Mouse (Mus musculus): ENCODE results near the gene Zbtb2. TPM values are rescaled to one million over a fixed set of nuclear protein-coding genes. Genes with fewer than 3 reads are reported as not detected.

The Zbtb2 gene
- total and polyA plus RNA-seq, 3 experiments, result 6.1 to 11.4 (median 11.1) TPM

GRCm38 (mm10) chr10:4327716-4328115, 60.2 kb downstream of the Zbtb2 start:
- H3K9me3 ChIP-seq (replicated peaks; ENCODE audit: low read length), result peaks cover 2% of the 10 kb centered on the region
- H3K27me3 ChIP-seq (replicated peaks), result no peaks in the 10 kb centered on the region
- H3K79me2 ChIP-seq (replicated peaks; ENCODE audit: control insufficient read depth, extremely low read depth, insufficient read depth, poor library complexity, severe bottlenecking), result no peaks in the 10 kb centered on the region
- no peak overlapping the region for H3K27ac ChIP-seq (ENCODE audit: insufficient read depth, low read depth)
- no peak overlapping the region for H3K4me3 ChIP-seq (replicated peaks in 1 of 3; ENCODE audit: low read depth in 2 of 3, low read length in 2 of 3, poor library complexity in 1 of 3)
- in situ Hi-C loops (cut with MboI; ENCODE audit: low pct_ligation_motif_present, low pct_unique_long_range_greater_than_20kb, low sequenced_read_pairs) (loop anchor here (25.0 kb wide), 2 partner anchors 240 to 790 kb away; partner anchors contain the start of gene Iyd), dilution Hi-C loops (cut with MboI; ENCODE audit: extremely low pct_ligation_motif_present, extremely low pct_unique_long_range_greater_than_20kb, low sequenced_read_pairs) (no loop called here)
- peaks cover 0 to 4% of the 10 kb centered on the region in 2 experiments; a peak in 2 of 4 replicates for H3K4me1 ChIP-seq (ENCODE audit: control insufficient read depth in 1 of 2, insufficient read depth in 2 of 2)
- TF ChIP-seq RCOR1 (conservative IDR thresholded peaks at IDR 0.05; ENCODE audit: low read depth, low read length), result no peak
- no peak for TF ChIP-seq MXI1 (IDR thresholded peaks at IDR 0.05; ENCODE audit: low read depth, low read length)
- TF ChIP-seq EP300 (IDR thresholded peaks at IDR 0.05; ENCODE audit: low read length), result no peak
- TF ChIP-seq BHLHE40 (IDR thresholded peaks at IDR 0.05; ENCODE audit: low read depth, low read length), result no peak
- no peak for TF ChIP-seq ETS1 (conservative IDR thresholded peaks at IDR 0.05; ENCODE audit: low read depth, low read length)
- no peak for TF ChIP-seq TCF12 (IDR thresholded peaks at IDR 0.05; ENCODE audit: low read depth, low read length)
- TF ChIP-seq POLR2A (IDR thresholded peaks at IDR 0.05; ENCODE audit: low read depth, low read length), result no peak
- TF ChIP-seq USF2 (conservative IDR thresholded peaks at IDR 0.05; ENCODE audit: low read depth, low read length), result no peak
- TF ChIP-seq SIN3A (IDR thresholded peaks at IDR 0.05; ENCODE audit: low read length), result no peak
- no peak for TF ChIP-seq ZNF384 (IDR thresholded peaks at IDR 0.05; ENCODE audit: low read depth, low read length)
- no peak for TF ChIP-seq MYC (IDR thresholded peaks at IDR 0.05; ENCODE audit: low read depth, low read length)
- no peak overlapping the region for H3K4me2 ChIP-seq (ENCODE audit: insufficient read depth, low read depth, poor library complexity, severe bottlenecking)
- H3K9ac ChIP-seq (ENCODE audit: insufficient read depth, low read depth), result no peak overlapping the region
- H3K36me3 ChIP-seq (replicated peaks in 1 of 2; ENCODE audit: control insufficient read depth in 1 of 2, insufficient read depth in 1 of 2, low read length in 1 of 2), result no peaks in the 10 kb centered on the region
- no peak for DNase-seq (ENCODE audit: extremely low read depth)

GRCm38 (mm10) chr10:4325562-4325961, 62.3 kb downstream of the Zbtb2 start:
- Histone ChIP-seq H3K79me2 (replicated peaks; ENCODE audit: control insufficient read depth, extremely low read depth, insufficient read depth, poor library complexity, severe bottlenecking) (no peaks in the 10 kb centered on the region), H3K27ac (ENCODE audit: insufficient read depth, low read depth) (no peak overlapping the region), H3K27me3 (replicated peaks) (no peaks in the 10 kb centered on the region), H3K4me1 (ENCODE audit: control insufficient read depth in 1 of 2, insufficient read depth in 2 of 2) (peaks cover 0 to 7% of the 10 kb centered on the region in 2 experiments; a peak in 1 of 4 replicates), H3K9me3 (replicated peaks; ENCODE audit: low read length) (peaks cover 2% of the 10 kb centered on the region), H3K4me3 (replicated peaks in 1 of 3; ENCODE audit: low read depth in 2 of 3, low read length in 2 of 3, poor library complexity in 1 of 3) (no peak overlapping the region), H3K9ac (ENCODE audit: insufficient read depth, low read depth) (no peak overlapping the region), H3K4me2 (ENCODE audit: insufficient read depth, low read depth, poor library complexity, severe bottlenecking) (no peak overlapping the region), H3K36me3 (replicated peaks in 1 of 2; ENCODE audit: control insufficient read depth in 1 of 2, insufficient read depth in 1 of 2, low read length in 1 of 2) (no peaks in the 10 kb centered on the region)
- in situ Hi-C loops (cut with MboI; ENCODE audit: low pct_ligation_motif_present, low pct_unique_long_range_greater_than_20kb, low sequenced_read_pairs), result loop anchor here (25.0 kb wide), 2 partner anchors 238 to 788 kb away; partner anchors contain the start of gene Iyd
- TF ChIP-seq POLR2AphosphoS2 (IDR thresholded peaks at IDR 0.05; ENCODE audit: low read depth, low read length) (no peak), ZC3H11A (IDR thresholded peaks at IDR 0.05; ENCODE audit: low read depth, low read length) (no peak), E2F4 (IDR thresholded peaks at IDR 0.05; ENCODE audit: insufficient replicate concordance, low read depth, low read length) (no peak), KAT2A (IDR thresholded peaks at IDR 0.05; ENCODE audit: insufficient replicate concordance, low read length) (no peak), IRF4 (IDR thresholded peaks at IDR 0.05; ENCODE audit: low read depth, low read length) (no peak), SIN3A (IDR thresholded peaks at IDR 0.05; ENCODE audit: low read length) (no peak), MXI1 (IDR thresholded peaks at IDR 0.05; ENCODE audit: low read depth, low read length) (no peak), RAD21 (IDR thresholded peaks at IDR 0.05; ENCODE audit: low read depth, low read length) (no peak), ZMIZ1 (IDR thresholded peaks at IDR 0.05; ENCODE audit: low read depth, low read length) (no peak), BHLHE40 (IDR thresholded peaks at IDR 0.05; ENCODE audit: low read depth, low read length) (no peak), NELFE (IDR thresholded peaks at IDR 0.05; ENCODE audit: low read depth, low read length) (no peak), TBP (conservative IDR thresholded peaks at IDR 0.05; ENCODE audit: low read depth, low read length) (no peak), MAFK (IDR thresholded peaks at IDR 0.05; ENCODE audit: insufficient replicate concordance, low read length) (no peak)
- dilution Hi-C loops (cut with MboI; ENCODE audit: extremely low pct_ligation_motif_present, extremely low pct_unique_long_range_greater_than_20kb, low sequenced_read_pairs), result no loop called here
- DNase-seq (ENCODE audit: extremely low read depth), result no peak
